In genomic region chr17:12988096-12988495, GRCm38 (mm10) we compare ENCODE assay signal across 11 mouse cellular contexts. TPM values are rescaled to one million over a fixed set of nuclear protein-coding genes. Genes with fewer than 3 reads are reported as not detected.
A peak's percentile ranks its signal among the peaks of the same experiment; 100 is the strongest.
DNase-seq lines count a peak whose midpoint lies in the region; ATAC-seq and TF ChIP-seq lines count a peak whose summit lies in the region.
"Not testable (repeated sequence)": the region's sequence is repeated elsewhere in the genome, so short reads cannot be mapped to it uniquely, and the experiment has no call there.
"Had no signal": no experiment of that assay in that cellular context is flagged by ENCODE, and none has a peak within 500 bp of the region (broad histone marks: within the 10 kb centered on the region; RNA-seq: fewer than 3 reads in every experiment).

No protein-coding gene starts in this region.

- not testable (repeated sequence) for ATAC-seq in forebrain, postnatal 0 days; midbrain, embryonic 11.5 days (ENCODE audit: low FRiP score)

- not testable (repeated sequence) for H3K4me3 ChIP-seq in forebrain, postnatal 0 days (ENCODE audit: low read depth, low read length); left cerebral cortex, adult 2 months; midbrain, embryonic 11.5 days (ENCODE audit: low read depth, low read length)

- H3K4me1 ChIP-seq in forebrain, postnatal 0 days (ENCODE audit: insufficient read depth) = peaks cover 15% of the 10 kb centered on the region
- not testable (repeated sequence) for H3K4me1 ChIP-seq in midbrain, embryonic 11.5 days (ENCODE audit: control insufficient read depth, insufficient read depth, low read length)

- not testable (repeated sequence) for H3K27me3 ChIP-seq in forebrain, postnatal 0 days (ENCODE audit: insufficient read depth, low read length); midbrain, embryonic 11.5 days (ENCODE audit: control insufficient read depth, insufficient read depth, low read length)

- 92% methylated on average over 8 of the region's 8 CpGs for WGBS in forebrain, postnatal 0 days
- 97% methylated on average over 8 of the region's 8 CpGs for WGBS in midbrain, embryonic 11.5 days

- not testable (repeated sequence) for H3K9ac ChIP-seq in forebrain, postnatal 0 days; midbrain, embryonic 11.5 days (ENCODE audit: low read length)

- H3K36me3 ChIP-seq in forebrain, postnatal 0 days (ENCODE audit: insufficient read depth); midbrain, embryonic 11.5 days (ENCODE audit: control insufficient read depth, insufficient read depth, low read length): not testable (repeated sequence)

- peak; percentile 58 for DNase-seq in CD4-positive, CD25-positive, alpha-beta regulatory T cell, adult 2 months (ENCODE audit: low read depth, low spot score)
- DNase-seq in NIH3T3 (ENCODE audit: low read depth) = peak; percentile 27
- not testable (repeated sequence) for DNase-seq in forebrain, postnatal 0 days; left cerebral cortex, adult 2 months (ENCODE audit: extremely low spot score in 1 of 2, low spot score in 2 of 2)
- DNase-seq in kidney, adult 18-20 months = peak; percentile 48
- peak; percentile 44 for DNase-seq in midbrain, embryonic 11.5 days (ENCODE audit: low spot score, missing footprints)
- DNase-seq in thymus, postnatal 14 days = peak; percentile 42

- intact Hi-C loops in left cerebral cortex, adult 2 months (cut with DNase I) = not testable (repeated sequence)

- not testable (repeated sequence) for H3K9me3 ChIP-seq in forebrain, postnatal 0 days (ENCODE audit: low read length); midbrain, embryonic 11.5 days (ENCODE audit: control insufficient read depth, low read length)

- H3K27ac ChIP-seq in forebrain, postnatal 0 days (ENCODE audit: low read depth, low read length); left cerebral cortex, adult 2 months; midbrain, embryonic 11.5 days (ENCODE audit: low read depth, low read length): not testable (repeated sequence)

- H3K4me2 ChIP-seq in forebrain, postnatal 0 days (ENCODE audit: low read depth); midbrain, embryonic 11.5 days: not testable (repeated sequence)

- TF ChIP-seq CTCF in forebrain, postnatal 0 days (IDR thresholded peaks at IDR 0.05; ENCODE audit: low read depth) = peak; percentile 13; the same call in 1 of the 2 replicates
- TF ChIP-seq CTCF in left cerebral cortex, adult 2 months (IDR thresholded peaks at IDR 0.05) = peak; percentile 34

RNA-seq across cellular contexts. Expression of gene Wtap, which starts 5.9 kb away (rescaled TPM):
- 111 and 116 TPM in 2 replicates for total RNA-seq in forebrain, postnatal 0 days (2014; rRNA removed)
- polyA plus RNA-seq in forebrain, postnatal 0 days (2015; fragmentation: Nextera tagmentation; extraction: Ambion mirVana) = 148 and 157 TPM in 2 replicates
- 10 to 100 TPM; 52.7 to 54.2 TPM for total RNA-seq in left cerebral cortex, adult 2 months (2021)
- polyA plus RNA-seq in midbrain, embryonic 11.5 days (2014; fragmentation: Nextera tagmentation; extraction: Ambion mirVana) = 136 and 144 TPM in 2 replicates

RNA-seq across cellular contexts. Expression of gene Sod2, which starts 18.6 kb away (rescaled TPM):
- total RNA-seq in forebrain, postnatal 0 days (2014; rRNA removed) = 86.7 and 110 TPM in 2 replicates
- 128 and 140 TPM in 2 replicates for polyA plus RNA-seq in forebrain, postnatal 0 days (2015; fragmentation: Nextera tagmentation; extraction: Ambion mirVana)
- 100 to 1,000 TPM; 267 to 273 TPM for total RNA-seq in left cerebral cortex, adult 2 months (2021)
- 114 and 120 TPM in 2 replicates for polyA plus RNA-seq in midbrain, embryonic 11.5 days (2014; fragmentation: Nextera tagmentation; extraction: Ambion mirVana)

RNA-seq across cellular contexts. Expression of gene Acat2, which starts 27.5 kb away (rescaled TPM):
- total RNA-seq in forebrain, postnatal 0 days (2014; rRNA removed) = 228 and 260 TPM in 2 replicates
- 268 and 278 TPM in 2 replicates for polyA plus RNA-seq in forebrain, postnatal 0 days (2015; fragmentation: Nextera tagmentation; extraction: Ambion mirVana)
- 10 to 100 TPM; 53.4 to 55.6 TPM for total RNA-seq in left cerebral cortex, adult 2 months (2021)
- polyA plus RNA-seq in midbrain, embryonic 11.5 days (2014; fragmentation: Nextera tagmentation; extraction: Ambion mirVana) = 370 and 373 TPM in 2 replicates

RNA-seq across cellular contexts. Expression of gene Acat3, which starts 47.7 kb away (rescaled TPM):
- total RNA-seq in forebrain, postnatal 0 days (2014; rRNA removed) = 1.3 and 1.5 TPM in 2 replicates
- 0.21 and 0.85 TPM in 2 replicates for polyA plus RNA-seq in forebrain, postnatal 0 days (2015; fragmentation: Nextera tagmentation; extraction: Ambion mirVana)
- total RNA-seq in left cerebral cortex, adult 2 months (2021) = 1 to 10 TPM; 5.0 TPM
- polyA plus RNA-seq in midbrain, embryonic 11.5 days (2014; fragmentation: Nextera tagmentation; extraction: Ambion mirVana) = 0.93 and 1.4 TPM in 2 replicates
- total RNA-seq: gastrocnemius, adult 8-10 months; monocyte, adult 5-6 weeks had no signal
- polyA plus RNA-seq: heart, postnatal 0 days; small intestine, adult 2 months had no signal
